Mouse (Mus musculus) limb, embryonic 15.5 days (tissue): ENCODE data around the gene Plcb4. TPM values are rescaled to one million over a fixed set of nuclear protein-coding genes. Genes with fewer than 3 reads are reported as not detected.
A peak's percentile ranks its signal among the peaks of the same experiment; 100 is the strongest.
"Not testable (repeated sequence)": the region's sequence is repeated elsewhere in the genome, so short reads cannot be mapped to it uniquely, and the experiment has no call there.

Experiments used
- ATAC-seq: fragments of 200-750 bp; cut with Nextera tagmentation; 2 replicates; pipeline ENCODE4 v1.8.0; 2017; ENCODE audit warnings: low read depth, moderate TSS enrichment; ENCODE audit not compliant: insufficient number of reproducible peaks, low FRiP score, low TSS enrichment
- H3K27ac ChIP-seq: fragments of 300-500 bp; sonication (generic); 2 replicates; pipeline ENCODE4 v1.5.1; 2015; ENCODE audit warnings: moderate library complexity, mild to moderate bottlenecking, inconsistent platforms
- H3K27me3 ChIP-seq: fragments of 300-500 bp; sonication (generic); 2 replicates; pipeline ENCODE4 v1.6.1; 2015; ENCODE audit warnings: inconsistent platforms
- H3K36me3 ChIP-seq: fragments of 300-500 bp; sonication (generic); 2 replicates; pipeline ENCODE4 v1.6.1; 2015; ENCODE audit warnings: inconsistent platforms
- H3K4me1 ChIP-seq: fragments of 300-500 bp; sonication (generic); 2 replicates; pipeline ENCODE4 v1.6.1; 2015; ENCODE audit warnings: inconsistent platforms
- H3K4me2 ChIP-seq: fragments of 300-500 bp; sonication (generic); 2 replicates; pipeline ENCODE4 v1.6.1; 2015; ENCODE audit warnings: mild to moderate bottlenecking, inconsistent platforms
- H3K4me3 ChIP-seq: fragments of 300-500 bp; sonication (generic); 2 replicates; pipeline ENCODE4 v1.5.1; 2015; ENCODE audit warnings: mild to moderate bottlenecking, inconsistent platforms
- H3K9ac ChIP-seq: fragments of 300-500 bp; sonication (generic); 2 replicates; pipeline ENCODE4 v1.6.1; 2015; ENCODE audit warnings: inconsistent platforms
- H3K9me3 ChIP-seq: fragments of 300-500 bp; sonication (generic); 2 replicates; pipeline ENCODE4 v1.6.1; 2016; ENCODE audit warnings: inconsistent platforms
- WGBS: fragments of 180-500 bp; shearing (Covaris S2); methylation state at CpG from one replicate; pipeline ENCODE4 v1.1.7; 2015; 5-methylcytosine and 5-hydroxymethylcytosine counted together
- polyA plus RNA-seq: library from polyadenylated mRNA; unstranded; fragments of >200 nt; fragmentation: Nextera tagmentation; extraction: Ambion mirVana; gene quantifications from 2 replicates; pipeline ENCODE4 v1.2.1, GENCODE M21; 2015

The Plcb4 gene
- polyA plus RNA-seq, 1 experiment from 2014 or later, result 17.4 TPM

- no peaks in the 10 kb centered on the region for H3K36me3 ChIP-seq
- no peaks in the 10 kb centered on the region for H3K27me3 ChIP-seq
- no peak overlapping the region for H3K27ac ChIP-seq
- 58% methylated on average over 3 of the region's 3 CpGs for WGBS
- no peak overlapping the region for H3K4me3 ChIP-seq
- H3K4me1 ChIP-seq, result peaks cover 17% of the 10 kb centered on the region; the same call in 1 of the 2 replicates
- H3K4me2 ChIP-seq, result no peak overlapping the region
- no peak overlapping the region for H3K9ac ChIP-seq
- no peaks in the 10 kb centered on the region for H3K9me3 ChIP-seq
- ATAC-seq, result no peak
Observed at GRCm38 (mm10) chr2:135708386-135708785, 49.6 kb downstream of the Plcb4 start.

DNA sequence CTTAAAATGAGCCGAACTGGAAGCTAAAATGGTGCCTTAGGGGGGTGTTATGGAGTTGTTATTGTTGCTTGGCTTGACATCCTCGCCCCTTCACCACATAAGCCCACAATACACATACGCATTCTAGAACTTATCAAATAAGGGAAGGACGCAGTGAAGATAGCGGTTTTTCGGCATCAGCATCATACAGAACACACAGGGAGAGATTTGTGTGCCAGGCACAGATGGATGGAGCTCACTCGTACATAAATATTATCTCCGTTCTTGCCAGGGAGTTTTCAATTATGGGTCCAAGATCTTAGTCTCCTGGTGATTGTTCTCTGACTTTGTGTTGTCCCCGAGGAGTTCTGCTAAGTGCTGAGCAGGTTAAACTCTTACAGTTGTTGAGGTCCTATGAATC lies 50.0 kb downstream of the Plcb4 start:
- no peak for ATAC-seq
- H3K4me1 ChIP-seq, result peaks cover 17% of the 10 kb centered on the region; the same call in 1 of the 2 replicates

DNA sequence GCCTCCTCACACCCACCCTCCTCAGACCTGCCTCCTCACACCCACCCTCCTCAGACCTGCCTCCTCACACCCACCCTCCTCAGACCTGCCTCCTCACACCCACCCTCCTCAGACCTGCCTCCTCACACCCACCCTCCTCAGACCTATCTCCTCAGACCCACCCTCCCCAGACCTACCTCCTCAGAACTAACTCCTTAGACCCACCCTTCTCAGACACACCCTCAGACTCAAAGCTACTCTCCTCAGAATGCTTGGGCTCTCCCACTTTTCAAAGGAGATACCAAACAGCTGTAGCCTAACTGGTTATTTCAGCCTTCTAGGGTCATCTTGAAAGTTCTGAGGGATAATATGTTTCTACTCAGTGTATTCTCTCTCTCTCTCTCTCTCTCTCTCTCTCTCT lies 50.9 kb downstream of the Plcb4 start:
- H3K27me3 ChIP-seq, H3K27ac ChIP-seq, H3K36me3 ChIP-seq, H3K9ac ChIP-seq, H3K9me3 ChIP-seq, H3K4me3 ChIP-seq, ATAC-seq, H3K4me2 ChIP-seq: not testable (repeated sequence)
- peaks cover 17% of the 10 kb centered on the region; the same call in 1 of the 2 replicates for H3K4me1 ChIP-seq

More for the DNA sequence above, 50.0 kb downstream of the Plcb4 start:
- no peak overlapping the region for H3K4me3 ChIP-seq
- H3K9ac ChIP-seq, result no peak overlapping the region
- H3K27ac ChIP-seq, result no peak overlapping the region
- H3K36me3 ChIP-seq, result no peaks in the 10 kb centered on the region
- H3K27me3 ChIP-seq, result no peaks in the 10 kb centered on the region
- WGBS, result 79% methylated on average over 9 of the region's 9 CpGs
- no peaks in the 10 kb centered on the region for H3K9me3 ChIP-seq
- H3K4me2 ChIP-seq, result no peak overlapping the region

DNA sequence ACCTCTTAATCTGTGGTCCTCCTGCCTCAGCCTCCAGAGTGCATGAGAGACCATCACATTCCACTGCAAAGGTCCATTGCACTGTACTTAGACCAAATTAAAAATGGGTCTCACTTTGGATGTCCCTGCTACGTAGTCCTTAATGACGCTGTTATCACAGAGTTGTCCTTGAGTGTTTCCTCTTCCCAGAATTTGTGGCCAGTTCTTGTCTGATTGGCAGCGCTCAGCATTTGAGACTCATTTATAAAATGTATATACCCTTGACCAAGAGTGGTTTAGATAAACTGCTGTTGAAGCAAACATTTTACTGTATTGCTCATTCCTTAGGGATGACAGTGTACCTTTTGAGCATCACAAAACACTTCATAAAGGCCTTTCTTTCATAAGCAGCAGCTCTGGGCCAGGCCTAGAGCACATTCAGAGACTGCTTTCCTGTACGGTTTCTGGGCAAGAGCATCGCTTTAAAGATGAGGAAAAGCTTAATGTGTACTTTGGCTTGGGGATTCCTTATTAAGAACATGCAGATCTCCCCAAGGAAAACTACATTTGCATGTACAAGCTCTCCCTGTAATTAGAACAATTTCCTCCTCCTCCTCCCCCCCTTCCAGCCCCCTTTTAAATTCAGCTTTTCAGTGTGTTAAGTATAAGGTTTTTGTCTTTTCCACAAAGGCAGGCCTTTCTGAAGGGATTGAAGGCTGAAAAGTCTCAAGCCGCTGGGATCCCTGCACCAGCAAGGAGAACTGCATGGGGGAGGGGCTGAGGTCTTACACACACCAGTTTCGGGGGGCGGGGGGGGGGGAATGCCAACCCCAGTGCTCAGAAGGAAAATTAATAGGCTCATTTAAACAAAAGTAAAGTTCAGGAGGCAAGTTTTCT lies 52.5 kb downstream of the Plcb4 start:
- no peak overlapping the region for H3K4me3 ChIP-seq

GRCm38 (mm10) chr2:135711925-135712288 lies 53.1 kb downstream of the Plcb4 start:
- no peak for ATAC-seq
- Histone ChIP-seq H3K9me3 (no peaks in the 10 kb centered on the region), H3K4me2 (peak overlapping the region; percentile 40), H3K4me1 (peaks cover 18% of the 10 kb centered on the region; the same call in 1 of the 2 replicates), H3K36me3 (no peaks in the 10 kb centered on the region), H3K4me3 (no peak overlapping the region), H3K9ac (no peak overlapping the region), H3K27ac (peak overlapping the region; percentile 72), H3K27me3 (no peaks in the 10 kb centered on the region)
- 15% methylated on average over 8 of the region's 8 CpGs for WGBS

More for the DNA sequence above, 52.5 kb downstream of the Plcb4 start:
- 33% methylated on average over 8 of the region's 8 CpGs for WGBS
- H3K27ac ChIP-seq, result peak overlapping the region; percentile 72
- H3K27me3 ChIP-seq, result no peaks in the 10 kb centered on the region
- no peaks in the 10 kb centered on the region for H3K9me3 ChIP-seq
- H3K9ac ChIP-seq, result no peak overlapping the region
- H3K4me1 ChIP-seq, result peaks cover 17% of the 10 kb centered on the region; the same call in 1 of the 2 replicates
- H3K36me3 ChIP-seq, result no peaks in the 10 kb centered on the region
- H3K4me2 ChIP-seq, result peak overlapping the region; percentile 40
- ATAC-seq, result 0 out of 2 replicates have a peak, but pooled peaks have one; percentile 10

- Histone ChIP-seq H3K4me2 (no peak overlapping the region), H3K27me3 (no peaks in the 10 kb centered on the region), H3K9ac (no peak overlapping the region), H3K36me3 (no peaks in the 10 kb centered on the region), H3K27ac (no peak overlapping the region), H3K4me1 (peaks cover 23% of the 10 kb centered on the region), H3K9me3 (no peaks in the 10 kb centered on the region), H3K4me3 (no peak overlapping the region)
- WGBS, result 35% methylated on average over 5 of the region's 5 CpGs
- ATAC-seq, result no peak
Observed at GRCm38 (mm10) chr2:135712331-135712730, 53.5 kb downstream of the Plcb4 start.

DNA sequence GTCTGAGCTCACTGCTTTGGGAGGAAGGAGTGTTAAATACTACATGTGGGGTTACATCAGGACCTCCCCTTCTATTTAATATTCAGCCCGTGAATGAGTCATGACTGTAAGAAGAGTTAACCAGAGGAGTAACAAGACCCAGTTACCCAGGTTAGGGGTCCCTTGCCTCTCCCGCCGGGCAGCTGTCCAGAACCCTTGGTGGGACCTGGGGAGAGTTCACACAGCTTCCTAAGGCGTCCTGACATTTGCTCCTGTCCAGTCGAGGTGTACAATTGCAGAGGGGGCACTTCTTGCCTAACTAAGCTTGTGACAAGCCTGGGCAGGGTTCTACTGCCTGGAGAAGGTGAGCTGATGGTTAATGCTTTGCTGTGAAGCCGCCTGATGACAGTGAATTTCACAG lies 54.1 kb downstream of the Plcb4 start:
- Histone ChIP-seq H3K27ac (no peak overlapping the region), H3K4me1 (peaks cover 29% of the 10 kb centered on the region), H3K27me3 (no peaks in the 10 kb centered on the region), H3K4me2 (no peak overlapping the region), H3K9ac (no peak overlapping the region), H3K4me3 (no peak overlapping the region), H3K9me3 (no peaks in the 10 kb centered on the region), H3K36me3 (no peaks in the 10 kb centered on the region)
- ATAC-seq, result no peak
- WGBS, result 50% methylated on average over 6 of the region's 6 CpGs

- no peak overlapping the region for H3K27ac ChIP-seq
- no peak for ATAC-seq
- H3K9me3 ChIP-seq, result no peaks in the 10 kb centered on the region
- no peak overlapping the region for H3K9ac ChIP-seq
- H3K36me3 ChIP-seq, result no peaks in the 10 kb centered on the region
- H3K4me3 ChIP-seq, result no peak overlapping the region
- H3K4me1 ChIP-seq, result peaks cover 25% of the 10 kb centered on the region
- H3K4me2 ChIP-seq, result no peak overlapping the region
- H3K27me3 ChIP-seq, result no peaks in the 10 kb centered on the region
- 78% methylated on average over 4 of the region's 4 CpGs for WGBS
Observed at GRCm38 (mm10) chr2:135716180-135716579, 57.4 kb downstream of the Plcb4 start.

- no peak for ATAC-seq
- Histone ChIP-seq H3K4me1 (peaks cover 16% of the 10 kb centered on the region), H3K4me2 (peak overlapping the region; percentile 42), H3K4me3 (peak overlapping the region; percentile 8; the same call in 1 of the 2 replicates), H3K36me3 (no peaks in the 10 kb centered on the region), H3K27ac (no peak overlapping the region), H3K27me3 (no peaks in the 10 kb centered on the region), H3K9me3 (no peaks in the 10 kb centered on the region), H3K9ac (no peak overlapping the region)
- WGBS, result 10% methylated on average over 16 of the region's 16 CpGs
Observed at GRCm38 (mm10) chr2:135717232-135718134, 58.7 kb downstream of the Plcb4 start.

- Histone ChIP-seq H3K9ac (no peak overlapping the region), H3K27me3 (no peaks in the 10 kb centered on the region), H3K9me3 (no peaks in the 10 kb centered on the region), H3K27ac (no peak overlapping the region), H3K36me3 (no peaks in the 10 kb centered on the region), H3K4me2 (no peak overlapping the region), H3K4me3 (no peak overlapping the region), H3K4me1 (peaks cover 9% of the 10 kb centered on the region)
- 66% methylated on average over 5 of the region's 5 CpGs for WGBS
- ATAC-seq, result no peak
Observed at GRCm38 (mm10) chr2:135722109-135722508, 63.3 kb downstream of the Plcb4 start.

DNA sequence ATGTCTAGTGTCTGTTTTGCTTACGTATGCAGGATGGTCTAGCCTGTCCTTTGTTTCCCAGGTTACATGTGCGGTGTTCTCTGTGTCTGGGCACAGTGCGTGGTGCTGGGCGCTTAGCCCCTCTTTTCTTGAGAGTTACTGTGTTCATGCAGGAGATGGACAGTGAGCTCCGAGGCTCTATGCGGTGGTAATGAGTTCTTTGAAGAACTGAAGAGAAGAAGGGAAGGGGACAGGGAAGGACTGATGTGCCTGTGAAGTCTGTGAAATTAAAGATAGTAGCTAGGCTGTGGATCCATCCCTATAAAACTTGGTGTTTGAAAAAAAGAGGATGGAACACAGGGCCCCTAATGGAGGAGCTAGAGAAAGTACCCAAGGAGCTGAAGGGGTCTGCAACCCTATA lies 64.6 kb downstream of the Plcb4 start:
- Histone ChIP-seq H3K4me1 (no peaks in the 10 kb centered on the region), H3K4me3 (no peak overlapping the region), H3K27me3 (no peaks in the 10 kb centered on the region), H3K27ac (no peak overlapping the region), H3K36me3 (no peaks in the 10 kb centered on the region), H3K9me3 (no peaks in the 10 kb centered on the region), H3K4me2 (no peak overlapping the region), H3K9ac (no peak overlapping the region)
- ATAC-seq, result no peak
- WGBS, result 98% methylated on average over 6 of the region's 6 CpGs

DNA sequence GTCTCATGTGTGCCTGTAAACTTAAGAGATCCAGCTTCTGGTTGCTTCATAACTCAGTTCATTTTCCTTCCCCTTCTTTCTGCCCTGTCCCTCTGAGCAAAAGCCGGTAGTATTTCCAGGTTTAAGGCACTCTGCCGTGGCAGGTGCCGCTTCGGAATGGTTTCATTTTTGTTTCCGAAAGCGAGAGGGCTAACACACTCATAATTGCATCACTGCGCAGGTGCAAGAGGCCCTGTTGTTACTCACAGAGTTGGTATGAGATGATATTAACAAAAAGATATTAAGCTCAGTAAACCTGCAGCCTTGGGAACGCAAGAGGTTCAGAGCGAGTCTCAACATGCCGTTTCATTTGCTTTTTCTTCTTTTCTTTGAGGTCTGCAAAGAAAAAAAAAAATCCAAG lies 65.7 kb downstream of the Plcb4 start:
- no peak overlapping the region for H3K9ac ChIP-seq
- ATAC-seq, result no peak
- no peaks in the 10 kb centered on the region for H3K4me1 ChIP-seq
- no peaks in the 10 kb centered on the region for H3K36me3 ChIP-seq
- no peak overlapping the region for H3K4me3 ChIP-seq
- peak overlapping the region; percentile 20; the same call in 1 of the 2 replicates for H3K4me2 ChIP-seq
- H3K27ac ChIP-seq, result no peak overlapping the region
- 65% methylated on average over 10 of the region's 10 CpGs for WGBS
- no peaks in the 10 kb centered on the region for H3K9me3 ChIP-seq
- no peaks in the 10 kb centered on the region for H3K27me3 ChIP-seq
